Mouse (Mus musculus): Measurements from ENCODE around the gene Aimp1.

Aimp1 gene

GRCm38 (mm10) chr3:132684231-132684928, at the start of gene Aimp1:
Gene Aimp1 (minus strand): TSS chr3:132684370.
- no peak for DNase-seq (ENCODE audit: low spot score)

DNA sequence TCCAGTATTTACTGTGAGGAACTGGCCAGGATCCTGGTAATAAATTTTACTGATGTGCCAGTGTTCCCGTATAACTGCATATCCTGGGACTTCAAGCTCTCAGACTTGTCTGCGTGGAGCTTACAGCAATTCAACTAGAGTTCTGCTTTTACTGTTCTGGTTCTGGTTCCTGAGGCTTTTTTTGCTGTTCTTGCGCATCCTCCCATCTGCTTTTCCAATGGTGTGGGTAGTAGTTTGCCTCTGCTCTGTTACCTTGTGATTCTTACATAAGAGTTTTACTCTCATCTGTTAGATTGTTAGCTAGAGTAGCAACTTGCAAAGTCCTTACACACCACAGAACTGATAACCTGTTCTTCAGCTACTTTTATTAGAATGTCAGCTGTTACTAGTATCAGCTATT, 40.2 kb upstream of the Aimp1 start:
- no peak for DNase-seq (ENCODE audit: low spot score)

DNA sequence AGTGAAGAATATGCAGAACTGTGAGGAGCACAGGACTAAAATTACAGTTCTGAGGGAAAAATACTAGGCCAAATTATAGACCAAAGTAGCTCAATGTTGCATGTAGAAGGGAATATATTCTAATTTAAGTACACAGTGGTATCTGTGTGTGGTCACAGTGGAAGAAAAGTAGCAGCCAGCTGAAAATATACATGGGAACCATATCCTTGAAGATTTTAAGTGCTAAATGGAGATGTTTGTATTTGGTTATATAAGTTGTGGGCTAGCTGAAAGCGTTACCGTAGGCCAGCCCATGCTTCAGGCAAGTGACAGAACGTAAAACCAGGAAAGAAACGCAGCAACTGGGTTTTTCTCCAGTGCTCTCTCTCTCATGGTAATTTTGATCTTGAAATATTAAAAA, 33.1 kb upstream of the Aimp1 start:
- DNase-seq (ENCODE audit: low spot score), result no peak

GRCm38 (mm10) chr3:132713913-132714312, 29.7 kb upstream of the Aimp1 start:
- no peak for DNase-seq (ENCODE audit: low spot score)

GRCm38 (mm10) chr3:132706977-132707376, 22.8 kb upstream of the Aimp1 start:
- DNase-seq (ENCODE audit: low spot score), result no peak

DNA sequence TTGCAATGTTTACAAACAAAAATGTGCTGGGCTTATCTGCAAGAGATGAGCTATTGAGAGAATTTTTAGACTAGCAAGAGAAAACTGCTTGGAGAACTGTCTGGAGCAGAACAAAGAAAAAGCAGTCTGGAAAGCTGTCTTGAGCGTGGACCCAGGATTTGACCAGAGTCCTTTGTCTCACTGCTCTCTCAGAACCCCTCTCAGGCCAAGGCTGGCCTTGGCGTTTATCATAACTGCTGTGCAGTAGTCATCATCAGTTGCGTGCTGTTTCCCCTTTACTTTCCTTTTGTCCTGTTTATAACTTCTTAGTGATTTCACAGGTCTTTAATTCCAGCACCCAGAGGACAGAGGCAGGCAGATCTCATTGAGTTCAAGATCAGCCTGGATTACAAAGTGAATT, 20.0 kb upstream of the Aimp1 start:
- DNase-seq (ENCODE audit: low spot score), result no peak

- no peak for DNase-seq (ENCODE audit: low spot score)
Observed at GRCm38 (mm10) chr3:132701368-132701767, 17.2 kb upstream of the Aimp1 start.

- DNase-seq (ENCODE audit: low spot score), result peak; percentile 94
Observed at GRCm38 (mm10) chr3:132683447-132684230, 531 bp downstream of the Aimp1 start, which contains the start of gene Tbck. Gene Tbck (plus strand): TSS chr3:132684144.

DNA sequence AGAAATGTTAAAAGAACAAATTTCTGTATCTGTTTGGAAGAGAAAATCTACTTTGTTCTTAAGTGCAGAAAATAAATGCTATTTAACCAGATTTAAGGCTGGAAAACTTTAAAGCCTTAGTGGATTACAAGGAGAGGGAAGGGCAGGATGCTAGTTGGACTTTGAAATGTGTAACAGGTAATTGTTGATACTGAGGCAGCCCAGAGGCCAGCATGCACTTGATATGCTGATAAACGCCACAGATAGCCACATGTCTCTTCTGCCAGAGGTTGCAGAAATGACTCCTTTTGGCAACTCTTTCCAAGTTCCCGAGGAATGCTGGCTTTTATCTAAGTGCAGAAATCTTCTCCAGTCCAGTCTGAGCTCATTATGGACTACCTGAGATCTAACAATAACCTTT, 6.7 kb downstream of the Aimp1 start:
- no peak for DNase-seq (ENCODE audit: low spot score)

- no peak for DNase-seq (ENCODE audit: low spot score)
Observed at GRCm38 (mm10) chr3:132655955-132656354, 28.2 kb downstream of the Aimp1 start.

- no peak for DNase-seq (ENCODE audit: low spot score)
Observed at GRCm38 (mm10) chr3:132653959-132654358, 30.2 kb downstream of the Aimp1 start.

DNA sequence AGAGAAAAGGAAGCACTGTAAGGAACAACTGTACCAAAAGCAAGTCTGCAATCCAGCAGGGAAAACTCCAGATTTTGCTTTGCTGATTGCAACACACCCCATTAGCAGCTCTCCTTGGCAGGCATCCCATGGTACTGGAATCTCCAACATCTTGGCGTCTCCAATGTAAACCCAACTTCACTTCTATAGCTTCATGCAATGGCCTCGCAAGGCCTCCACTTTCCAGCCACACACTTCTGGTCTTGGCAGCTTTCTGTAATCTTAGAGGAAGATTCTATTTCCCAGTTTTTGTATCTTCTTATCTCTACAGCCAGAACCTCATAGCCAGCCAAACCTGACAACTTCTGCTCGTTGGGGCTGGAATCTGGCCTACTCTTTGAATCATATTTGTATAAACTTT, 32.4 kb downstream of the Aimp1 start:
- DNase-seq (ENCODE audit: low spot score), result no peak

GRCm38 (mm10) chr3:132650191-132650590, 34.0 kb downstream of the Aimp1 start:
- DNase-seq (ENCODE audit: low spot score), result no peak

DNA sequence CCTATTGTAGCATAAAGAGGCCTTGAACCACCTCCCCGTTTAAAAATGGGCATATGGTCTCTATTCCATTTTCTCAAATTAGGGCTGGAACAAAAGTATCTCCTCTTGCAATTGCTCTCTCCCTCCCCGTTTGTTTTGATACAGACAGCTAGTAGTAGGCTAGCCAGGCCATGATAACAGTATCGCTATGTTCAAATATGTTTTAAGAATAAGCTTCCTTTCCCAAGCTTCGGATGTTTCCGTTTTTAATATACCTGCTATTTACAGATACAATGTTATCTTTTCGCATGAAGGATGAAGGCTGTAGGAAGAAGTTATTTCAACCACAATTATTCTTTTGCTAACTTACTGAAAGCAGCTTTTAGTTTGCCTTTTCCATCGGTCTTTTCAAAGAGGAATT, 34.8 kb downstream of the Aimp1 start:
- DNase-seq (ENCODE audit: low spot score), result no peak

DNA sequence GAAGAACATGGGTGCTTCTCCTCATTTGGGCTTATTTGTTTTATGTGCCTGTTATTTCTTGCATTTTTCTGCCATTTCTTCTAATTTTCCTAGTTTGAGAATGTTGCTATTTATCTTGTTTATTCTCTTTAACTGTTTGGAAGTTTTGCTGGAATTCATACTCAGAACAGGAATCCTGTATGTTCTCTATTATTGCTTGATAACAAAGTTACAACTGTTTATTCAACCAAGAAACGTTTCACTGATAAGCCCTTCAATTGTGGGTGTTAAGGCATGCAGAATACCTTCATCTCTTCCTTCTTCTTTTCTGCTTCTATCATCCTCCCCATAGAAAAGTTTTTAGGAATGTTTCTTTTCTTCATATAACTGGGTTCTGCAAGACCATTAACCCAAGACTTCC, 37.4 kb downstream of the Aimp1 start:
- DNase-seq (ENCODE audit: low spot score), result no peak

DNA sequence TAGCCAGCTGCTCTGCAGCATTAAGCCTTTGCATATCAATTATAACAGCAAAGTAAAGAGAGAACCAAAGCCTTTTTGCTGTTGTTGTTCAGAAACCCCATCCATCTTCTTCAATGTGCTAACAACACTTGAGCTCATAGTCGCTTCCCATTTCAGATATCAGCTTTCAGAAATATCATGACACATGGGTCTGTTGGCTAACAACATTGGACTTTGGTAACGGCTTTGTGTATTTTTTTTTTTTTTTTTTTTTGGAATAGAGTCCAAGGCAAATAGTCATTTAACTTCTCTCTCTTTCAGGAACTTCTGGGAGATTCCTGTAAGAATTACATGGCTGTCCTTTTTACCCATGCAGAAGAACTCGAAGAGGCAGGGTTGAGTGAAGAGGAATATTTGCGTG, 40.1 kb downstream of the Aimp1 start:
- no peak for DNase-seq (ENCODE audit: low spot score)

GRCm38 (mm10) chr3:132637080-132637479, 47.1 kb downstream of the Aimp1 start:
- no peak for DNase-seq (ENCODE audit: low spot score)

GRCm38 (mm10) chr3:132633261-132633660, 50.9 kb downstream of the Aimp1 start:
- DNase-seq (ENCODE audit: low spot score), result no peak

GRCm38 (mm10) chr3:132629601-132630239, 54.5 kb downstream of the Aimp1 start, which contains the start of gene Gimd1:
Gene Gimd1 (plus strand): TSS chr3:132629820.
- no peak for DNase-seq (ENCODE audit: low spot score)

DNA sequence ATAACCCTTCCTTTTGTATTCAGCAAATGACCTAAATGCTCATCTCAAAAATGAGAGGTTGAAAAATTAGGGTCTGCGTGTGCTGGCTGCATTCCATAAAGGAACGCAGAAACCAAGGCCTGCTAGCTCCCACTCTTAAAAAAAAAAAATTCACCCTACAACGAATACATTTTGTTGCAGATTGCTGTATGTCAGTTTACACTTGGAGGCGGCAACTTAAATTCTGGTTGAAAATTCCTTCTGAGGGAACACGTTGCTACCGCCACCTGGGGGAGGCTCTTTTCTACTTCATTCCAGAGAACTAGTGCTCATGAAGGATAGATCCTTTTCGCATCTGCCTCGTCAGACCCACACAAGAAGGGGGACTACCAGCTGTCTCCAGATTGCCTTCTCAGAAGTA, 55.4 kb downstream of the Aimp1 start:
- no peak for DNase-seq (ENCODE audit: low spot score)

Data from ovary, postnatal 10 days (tissue).